Mouse (Mus musculus) lung, embryonic 14.5 days (tissue): ENCODE measurements around the gene Phip. TPM values are rescaled to one million over a fixed set of nuclear protein-coding genes. Genes with fewer than 3 reads are reported as not detected.

Experiments
- ATAC-seq: fragments of 200-750 bp; cut with Nextera tagmentation; 2 replicates; pipeline ENCODE4 v1.8.0; 2017; ENCODE audit warnings: mild to moderate bottlenecking, moderate TSS enrichment, moderate library complexity; ENCODE audit not compliant: insufficient read depth
- DNase-seq: peaks from one replicate; pipeline ENCODE4 v3.0.0-alpha.2; 2015
- H3K27ac ChIP-seq: fragments of 300-500 bp; sonication (generic); 2 replicates; pipeline ENCODE4 v1.5.1; 2014; ENCODE audit warnings: low read depth, mild to moderate bottlenecking, moderate library complexity
- H3K27me3 ChIP-seq: fragments of 300-500 bp; sonication (generic); 2 replicates; pipeline ENCODE4 v1.6.1; 2014; ENCODE audit warnings: low read length, control low read depth; ENCODE audit not compliant: insufficient read depth
- H3K36me3 ChIP-seq: fragments of 300-500 bp; sonication (generic); 2 replicates; pipeline ENCODE4 v1.6.1; 2014; ENCODE audit warnings: control low read depth; ENCODE audit not compliant: insufficient read depth
- H3K4me1 ChIP-seq: fragments of 300-500 bp; sonication (generic); 2 replicates; pipeline ENCODE4 v1.6.1; 2014; ENCODE audit warnings: antibody characterized with exemption, control low read depth; ENCODE audit not compliant: insufficient read depth
- H3K4me2 ChIP-seq: fragments of 300-500 bp; sonication (generic); 2 replicates; pipeline ENCODE4 v1.6.1; 2014; ENCODE audit warnings: mild to moderate bottlenecking
- H3K4me3 ChIP-seq: fragments of 300-500 bp; sonication (generic); 2 replicates; pipeline ENCODE4 v1.5.1; 2014; ENCODE audit warnings: low read depth, low read length
- H3K9ac ChIP-seq: fragments of 300-500 bp; sonication (generic); 2 replicates; pipeline ENCODE4 v1.6.1; 2014
- H3K9me3 ChIP-seq: fragments of 300-500 bp; sonication (generic); 2 replicates; pipeline ENCODE4 v1.6.1; 2016; ENCODE audit warnings: low read depth, low read length, control low read depth
- CTCF ChIP-seq: IDR thresholded peaks from 2 replicates; pipeline ENCODE4 v1.5.1; 2016; ENCODE audit warnings: antibody characterized with exemption, low read depth
- WGBS: fragments of 180-500 bp; shearing (Covaris S2); extraction: QIAGEN DNeasy Blood & Tissue Kit; methylation state at CpG from one replicate; pipeline ENCODE4 v1.1.7; 2014; 5-methylcytosine and 5-hydroxymethylcytosine counted together
- polyA plus RNA-seq: library from polyadenylated mRNA; unstranded; fragments of >200 nt; fragmentation: Nextera tagmentation; extraction: Ambion mirVana; gene quantifications from 2 replicates; pipeline ENCODE4 v1.2.1, GENCODE M21; 2014

Phip gene
- polyA plus RNA-seq = 85.4 and 89.4 TPM in 2 replicates

DNA sequence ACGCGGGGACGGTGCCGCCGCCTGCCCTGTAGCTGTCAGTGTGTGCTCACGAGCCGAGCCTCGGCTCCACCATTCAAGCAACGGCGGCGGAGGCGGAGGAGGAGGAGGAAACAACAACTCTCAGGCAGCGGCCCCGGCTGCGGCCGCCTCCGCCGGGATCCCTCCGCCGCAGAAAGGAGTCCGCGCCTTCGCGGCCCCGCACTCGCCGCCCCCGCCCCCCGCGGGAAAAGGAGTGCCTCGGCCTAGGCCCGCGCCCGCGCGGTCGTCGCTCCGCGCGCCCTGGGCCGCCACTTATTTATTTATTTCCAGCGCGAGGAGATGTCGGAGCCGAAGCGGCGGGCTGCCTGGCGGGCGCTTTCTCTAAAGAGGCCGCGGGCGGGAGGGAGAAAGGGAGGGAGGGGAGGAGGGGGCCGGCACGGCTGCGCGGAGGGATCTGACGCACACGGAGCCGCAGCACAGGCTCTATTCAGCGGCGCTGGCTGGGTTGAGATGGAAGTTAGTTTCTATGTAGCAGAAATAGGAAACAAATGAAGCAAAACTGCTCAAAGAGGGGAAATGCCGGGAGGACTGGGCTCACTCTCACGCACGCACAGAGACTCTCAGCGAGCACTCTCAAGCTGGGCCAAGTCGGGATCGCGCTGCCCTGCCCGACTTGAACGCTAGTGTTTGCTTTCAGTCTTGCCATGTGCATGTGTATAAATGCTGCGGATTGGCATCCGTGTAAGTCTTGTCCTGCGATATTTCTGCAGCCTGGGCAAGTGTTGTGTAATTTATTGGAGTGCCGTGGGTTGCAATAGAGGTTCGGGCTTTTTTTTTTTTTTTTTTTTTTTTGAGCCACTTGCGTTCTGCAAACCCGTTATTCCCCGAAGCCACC is at the start of gene Phip:
TSS of gene Phip (minus strand) at position 175 of the 874 bp plus-strand sequence.
- peaks cover 1% of the 10 kb centered on the region; the same call in 1 of the 2 replicates for H3K36me3 ChIP-seq
- no peaks in the 10 kb centered on the region for H3K9me3 ChIP-seq
- H3K4me3 ChIP-seq = peak within 1 kb of the TSS; percentile 89
- DNase-seq (peak; percentile 95), ATAC-seq (peak; percentile 80)
- no peaks in the 10 kb centered on the region for H3K4me1 ChIP-seq
- H3K9ac ChIP-seq = peak within 1 kb of the TSS; percentile 98
- WGBS = under 1% methylated on average over 75 of the region's 79 CpGs
- H3K27me3 ChIP-seq = no peaks in the 10 kb centered on the region
- H3K27ac ChIP-seq = peak within 1 kb of the TSS; percentile 99
- TF ChIP-seq CTCF = no peak
- peak within 1 kb of the TSS; percentile 84 for H3K4me2 ChIP-seq

GRCm38 (mm10) chr9:83023724-83024123 is 48.4 kb upstream of the Phip start:
- no peaks in the 10 kb centered on the region for H3K36me3 ChIP-seq
- no peaks in the 10 kb centered on the region for H3K4me1 ChIP-seq
- 37% methylated on average over 6 of the region's 6 CpGs for WGBS
- no peak overlapping the region for H3K4me2 ChIP-seq
- H3K27me3 ChIP-seq = no peaks in the 10 kb centered on the region
- TF ChIP-seq CTCF = no peak
- H3K9ac ChIP-seq = no peak overlapping the region
- ATAC-seq (peak; percentile 35; the same call in 1 of the 2 replicates), DNase-seq (peak; percentile 37)
- no peaks in the 10 kb centered on the region for H3K9me3 ChIP-seq
- H3K27ac ChIP-seq = peak overlapping the region; percentile 36; the same call in 1 of the 2 replicates
- H3K4me3 ChIP-seq = no peak overlapping the region

DNA sequence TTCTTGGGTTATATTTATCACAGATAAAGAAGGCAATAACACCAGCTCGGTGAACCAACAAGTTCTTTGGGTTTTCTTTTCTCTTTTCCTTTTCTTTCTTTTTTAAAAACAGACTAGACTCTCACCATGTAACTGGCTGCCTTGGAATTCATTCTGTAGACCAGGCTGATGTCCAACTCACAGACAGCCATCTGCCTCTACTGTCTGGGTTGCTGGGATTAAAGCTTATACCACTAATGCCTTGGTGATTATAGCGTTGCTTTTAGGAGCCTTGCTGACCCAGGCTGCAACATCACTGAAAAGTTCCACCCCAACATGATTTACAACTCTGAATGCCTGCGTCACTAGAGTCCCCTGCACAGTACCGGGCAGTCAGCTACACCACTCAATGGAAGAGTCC is 39.2 kb upstream of the Phip start:
- WGBS = 83% methylated on average over 4 of the region's 4 CpGs
- Histone ChIP-seq H3K27ac (no peak overlapping the region), H3K27me3 (no peaks in the 10 kb centered on the region), H3K9me3 (no peaks in the 10 kb centered on the region), H3K4me3 (no peak overlapping the region), H3K36me3 (no peaks in the 10 kb centered on the region), H3K4me1 (no peaks in the 10 kb centered on the region), H3K9ac (no peak overlapping the region), H3K4me2 (no peak overlapping the region)
- TF ChIP-seq CTCF = no peak
- DNase-seq (no peak), ATAC-seq (no peak)

DNA sequence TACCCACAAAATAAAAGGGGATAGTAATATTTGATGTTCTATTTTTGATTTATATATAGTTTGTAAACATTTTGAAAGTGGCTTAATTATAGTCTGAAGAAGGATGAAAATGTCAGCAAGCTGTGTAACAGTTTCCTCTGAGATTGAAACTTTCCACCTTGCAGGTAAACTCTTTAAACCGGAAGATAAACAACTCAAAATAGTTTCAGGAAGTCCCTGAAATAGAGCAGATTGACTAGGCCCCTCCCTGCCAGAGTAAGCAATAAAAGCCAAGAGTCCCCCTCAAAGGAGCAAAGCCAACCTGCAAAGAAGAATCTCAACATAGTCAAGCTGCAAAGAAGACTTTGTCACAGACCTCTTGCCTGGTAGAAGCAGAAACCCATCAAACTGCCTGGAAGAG is 33.0 kb upstream of the Phip start:
- no peak overlapping the region for H3K27ac ChIP-seq
- TF ChIP-seq CTCF = no peak
- H3K9me3 ChIP-seq = no peaks in the 10 kb centered on the region
- no peaks in the 10 kb centered on the region for H3K4me1 ChIP-seq
- H3K4me2 ChIP-seq = no peak overlapping the region
- no peak overlapping the region for H3K4me3 ChIP-seq
- ATAC-seq (no peak), DNase-seq (no peak)
- H3K9ac ChIP-seq = no peak overlapping the region
- no peaks in the 10 kb centered on the region for H3K36me3 ChIP-seq
- no peaks in the 10 kb centered on the region for H3K27me3 ChIP-seq
- WGBS = 90% methylated on average over 1 of the region's 1 CpGs

DNA sequence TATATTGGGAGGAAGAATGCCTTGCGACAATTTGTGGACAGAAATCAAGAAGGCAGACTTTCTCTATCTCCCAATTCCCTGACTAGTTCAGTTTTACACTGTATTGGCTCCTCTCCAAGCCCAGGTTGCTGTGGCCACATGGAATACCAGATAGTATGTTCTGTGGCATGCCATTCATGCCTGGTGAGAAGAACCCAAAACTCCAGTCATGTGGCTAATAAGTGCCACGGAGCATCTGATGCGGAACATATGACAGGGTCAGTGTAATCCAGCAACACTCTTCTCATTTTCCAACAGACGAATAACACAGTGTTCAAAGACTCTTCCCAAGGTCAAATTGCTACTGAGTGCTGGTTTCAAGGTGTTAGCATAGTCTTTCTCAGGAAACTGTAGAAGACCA is 26.0 kb upstream of the Phip start:
- Histone ChIP-seq H3K36me3 (no peaks in the 10 kb centered on the region), H3K9me3 (no peaks in the 10 kb centered on the region), H3K4me1 (peaks cover 6% of the 10 kb centered on the region), H3K4me2 (no peak overlapping the region), H3K4me3 (no peak overlapping the region), H3K27ac (no peak overlapping the region), H3K27me3 (no peaks in the 10 kb centered on the region), H3K9ac (no peak overlapping the region)
- ATAC-seq = no peak
- DNase-seq = no peak
- no peak for TF ChIP-seq CTCF
- WGBS = 80% methylated on average over 4 of the region's 4 CpGs

DNA sequence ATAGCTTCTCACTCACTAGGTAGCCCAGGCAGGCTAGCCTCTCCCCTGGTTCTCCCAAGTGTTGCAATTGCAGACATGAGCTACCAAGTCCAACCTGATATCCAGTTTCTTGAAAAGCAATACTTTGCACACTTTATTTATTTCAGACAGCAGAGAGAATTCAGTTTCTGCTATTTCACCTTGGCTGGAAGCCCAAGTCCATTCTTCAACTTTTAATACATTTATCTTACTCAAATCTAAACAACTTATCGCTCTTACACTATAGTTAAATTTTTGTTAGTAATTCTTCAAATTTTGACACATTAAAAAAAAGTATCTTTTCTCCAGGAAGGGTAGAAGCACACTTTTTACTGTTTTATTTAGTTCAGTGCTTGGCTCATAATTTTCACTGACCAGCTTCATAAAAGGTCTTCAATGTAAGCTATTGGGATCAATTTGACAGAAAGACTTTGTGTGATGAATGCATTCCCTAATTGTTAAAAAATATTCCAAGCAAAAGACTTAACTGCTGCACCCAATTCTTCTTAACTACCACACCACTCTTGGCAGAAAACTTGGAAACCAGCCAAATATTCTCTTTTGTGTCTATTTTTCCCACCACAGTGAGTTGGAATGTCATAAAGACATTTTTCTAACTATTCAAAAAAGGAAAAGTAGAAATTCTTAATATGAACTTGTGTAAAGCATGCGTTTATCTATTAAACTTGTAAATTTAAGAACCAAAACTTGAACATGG is 22.6 kb upstream of the Phip start:
- H3K9ac ChIP-seq = no peak overlapping the region
- 34% methylated on average over 2 of the region's 2 CpGs for WGBS
- H3K4me1 ChIP-seq = peaks cover 6% of the 10 kb centered on the region
- ATAC-seq (peak; percentile 44; the same call in 1 of the 2 replicates), DNase-seq (peak; percentile 78)
- TF ChIP-seq CTCF = no peak
- H3K4me2 ChIP-seq = no peak overlapping the region
- no peaks in the 10 kb centered on the region for H3K27me3 ChIP-seq
- no peaks in the 10 kb centered on the region for H3K9me3 ChIP-seq
- peak overlapping the region; percentile 58; the same call in 1 of the 2 replicates for H3K27ac ChIP-seq
- H3K4me3 ChIP-seq = no peak overlapping the region
- H3K36me3 ChIP-seq = no peaks in the 10 kb centered on the region

DNA sequence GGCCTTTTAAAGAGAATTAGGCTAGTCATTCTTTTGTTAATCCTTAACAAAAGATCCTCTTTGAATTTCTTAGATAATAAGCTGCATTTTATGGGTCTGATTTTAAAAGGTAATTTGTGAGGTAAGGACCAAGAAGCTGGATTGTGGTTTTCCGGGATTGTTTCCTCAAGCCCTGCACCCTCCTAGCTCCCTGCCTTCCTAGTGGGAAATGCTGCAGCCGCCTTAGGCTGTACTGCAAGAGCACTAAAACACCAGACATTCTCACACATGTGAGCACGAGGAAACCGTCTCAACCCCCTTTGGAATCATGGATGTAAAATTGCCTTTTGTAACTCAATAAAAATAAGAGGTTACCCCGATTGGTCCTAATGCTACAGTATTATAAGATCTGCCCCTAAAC is 1.6 kb upstream of the Phip start:
- Histone ChIP-seq H3K27me3 (no peaks in the 10 kb centered on the region), H3K27ac (no peak overlapping the region), H3K36me3 (no peaks in the 10 kb centered on the region), H3K4me3 (peak overlapping the region; percentile 89), H3K9me3 (no peaks in the 10 kb centered on the region), H3K9ac (peak overlapping the region; percentile 98; the same call in 1 of the 2 replicates), H3K4me1 (no peaks in the 10 kb centered on the region), H3K4me2 (peak overlapping the region; percentile 84)
- no peak for TF ChIP-seq CTCF
- DNase-seq (peak; percentile 46), ATAC-seq (no peak)
- WGBS = 24% methylated on average over 5 of the region's 5 CpGs
